Mouse (Mus musculus): ENCODE measurements around the gene Aldh3b1. TPM values are rescaled to one million over a fixed set of nuclear protein-coding genes. Genes with fewer than 3 reads are reported as not detected.

Aldh3b1 gene
- polyA plus RNA-seq, 1 experiment, result 47.1 TPM

GRCm38 (mm10) chr19:3935032-3935895, 5.7 kb upstream of the Aldh3b1 start, which contains the start of gene Unc93b1:
TSS of gene Unc93b1 (plus strand) at chr19:3935186.
- Histone ChIP-seq H3K4me1 (ENCODE audit: control insufficient read depth, insufficient read depth, low read length) (peaks cover 9% of the 10 kb centered on the region), H3K27ac (ENCODE audit: control insufficient read depth, insufficient read depth, low read depth, low read length, poor library complexity) (peak within 1 kb of the TSS; percentile 81), H3K4me3 (replicated peaks; ENCODE audit: control insufficient read depth, low read depth, low read length) (peak within 1 kb of the TSS; percentile 86)
- no peak for TF ChIP-seq CTCF (IDR thresholded peaks at IDR 0.05; ENCODE audit: control insufficient read depth, insufficient read depth, low read length)
- TF ChIP-seq POLR2A (IDR thresholded peaks at IDR 0.05; ENCODE audit: borderline replicate concordance, control insufficient read depth, low read depth, low read length), result peak; percentile 87; the same call in 1 of the 2 replicates
- WGBS, result under 1% methylated on average over 42 of the region's 42 CpGs

GRCm38 (mm10) chr19:3931716-3932115, 2.1 kb upstream of the Aldh3b1 start:
- no peak overlapping the region for H3K4me3 ChIP-seq (replicated peaks; ENCODE audit: control insufficient read depth, low read depth, low read length)
- peaks cover 13% of the 10 kb centered on the region for H3K4me1 ChIP-seq (ENCODE audit: control insufficient read depth, insufficient read depth, low read length)
- TF ChIP-seq POLR2A (IDR thresholded peaks at IDR 0.05; ENCODE audit: borderline replicate concordance, control insufficient read depth, low read depth, low read length) (no peak), CTCF (IDR thresholded peaks at IDR 0.05; ENCODE audit: control insufficient read depth, insufficient read depth, low read length) (no peak)
- peak overlapping the region; percentile 82 for H3K27ac ChIP-seq (ENCODE audit: control insufficient read depth, insufficient read depth, low read depth, low read length, poor library complexity)
- 36% methylated on average over 9 of the region's 9 CpGs for WGBS

- 62% methylated on average over 21 of the region's 21 CpGs for WGBS
- Histone ChIP-seq H3K4me3 (replicated peaks; ENCODE audit: control insufficient read depth, low read depth, low read length) (peak overlapping the region; percentile 18), H3K4me1 (ENCODE audit: control insufficient read depth, insufficient read depth, low read length) (peaks cover 18% of the 10 kb centered on the region), H3K27ac (ENCODE audit: control insufficient read depth, insufficient read depth, low read depth, low read length, poor library complexity) (peak overlapping the region; percentile 82)
- TF ChIP-seq POLR2A (IDR thresholded peaks at IDR 0.05; ENCODE audit: borderline replicate concordance, control insufficient read depth, low read depth, low read length), result peak; percentile 58; the same call in 1 of the 2 replicates
- no peak for TF ChIP-seq CTCF (IDR thresholded peaks at IDR 0.05; ENCODE audit: control insufficient read depth, insufficient read depth, low read length)
Measured at GRCm38 (mm10) chr19:3930262-3931057, 852 bp upstream of the Aldh3b1 start.

GRCm38 (mm10) chr19:3928779-3929178, 829 bp downstream of the Aldh3b1 start:
- Histone ChIP-seq H3K27ac (ENCODE audit: control insufficient read depth, insufficient read depth, low read depth, low read length, poor library complexity) (peak overlapping the region; percentile 82), H3K4me3 (replicated peaks; ENCODE audit: control insufficient read depth, low read depth, low read length) (peak overlapping the region; percentile 66), H3K4me1 (ENCODE audit: control insufficient read depth, insufficient read depth, low read length) (peaks cover 20% of the 10 kb centered on the region)
- TF ChIP-seq CTCF (IDR thresholded peaks at IDR 0.05; ENCODE audit: control insufficient read depth, insufficient read depth, low read length) (no peak), POLR2A (IDR thresholded peaks at IDR 0.05; ENCODE audit: borderline replicate concordance, control insufficient read depth, low read depth, low read length) (no peak)
- WGBS, result 36% methylated on average over 4 of the region's 4 CpGs

GRCm38 (mm10) chr19:3927989-3928388, 1.6 kb downstream of the Aldh3b1 start:
- H3K27ac ChIP-seq (ENCODE audit: control insufficient read depth, insufficient read depth, low read depth, low read length, poor library complexity), result peak overlapping the region; percentile 5
- H3K4me1 ChIP-seq (ENCODE audit: control insufficient read depth, insufficient read depth, low read length), result peaks cover 21% of the 10 kb centered on the region
- peak overlapping the region; percentile 15 for H3K4me3 ChIP-seq (replicated peaks; ENCODE audit: control insufficient read depth, low read depth, low read length)
- no peak for TF ChIP-seq POLR2A (IDR thresholded peaks at IDR 0.05; ENCODE audit: borderline replicate concordance, control insufficient read depth, low read depth, low read length)
- TF ChIP-seq CTCF (IDR thresholded peaks at IDR 0.05; ENCODE audit: control insufficient read depth, insufficient read depth, low read length), result no peak
- WGBS, result 51% methylated on average over 4 of the region's 4 CpGs

- TF ChIP-seq CTCF (IDR thresholded peaks at IDR 0.05; ENCODE audit: control insufficient read depth, insufficient read depth, low read length) (no peak), POLR2A (IDR thresholded peaks at IDR 0.05; ENCODE audit: borderline replicate concordance, control insufficient read depth, low read depth, low read length) (no peak)
- 81% methylated on average over 6 of the region's 6 CpGs for WGBS
- peaks cover 20% of the 10 kb centered on the region for H3K4me1 ChIP-seq (ENCODE audit: control insufficient read depth, insufficient read depth, low read length)
- peak overlapping the region; percentile 2; the same call in 1 of the 2 replicates for H3K27ac ChIP-seq (ENCODE audit: control insufficient read depth, insufficient read depth, low read depth, low read length, poor library complexity)
- H3K4me3 ChIP-seq (replicated peaks; ENCODE audit: control insufficient read depth, low read depth, low read length), result no peak overlapping the region
Measured at GRCm38 (mm10) chr19:3926685-3927084, 2.9 kb downstream of the Aldh3b1 start.

GRCm38 (mm10) chr19:3926279-3926678, 3.3 kb downstream of the Aldh3b1 start:
- 38% methylated on average over 3 of the region's 3 CpGs for WGBS
- no peak overlapping the region for H3K4me3 ChIP-seq (replicated peaks; ENCODE audit: control insufficient read depth, low read depth, low read length)
- TF ChIP-seq CTCF (IDR thresholded peaks at IDR 0.05; ENCODE audit: control insufficient read depth, insufficient read depth, low read length) (peak; percentile 41; the same call in 1 of the 2 replicates), POLR2A (IDR thresholded peaks at IDR 0.05; ENCODE audit: borderline replicate concordance, control insufficient read depth, low read depth, low read length) (no peak)
- peaks cover 20% of the 10 kb centered on the region for H3K4me1 ChIP-seq (ENCODE audit: control insufficient read depth, insufficient read depth, low read length)
- peak overlapping the region; percentile 2; the same call in 1 of the 2 replicates for H3K27ac ChIP-seq (ENCODE audit: control insufficient read depth, insufficient read depth, low read depth, low read length, poor library complexity)

GRCm38 (mm10) chr19:3925859-3926258, 3.7 kb downstream of the Aldh3b1 start:
- no peak overlapping the region for H3K27ac ChIP-seq (ENCODE audit: control insufficient read depth, insufficient read depth, low read depth, low read length, poor library complexity)
- WGBS, result 78% methylated on average over 6 of the region's 6 CpGs
- TF ChIP-seq CTCF (IDR thresholded peaks at IDR 0.05; ENCODE audit: control insufficient read depth, insufficient read depth, low read length) (no peak), POLR2A (IDR thresholded peaks at IDR 0.05; ENCODE audit: borderline replicate concordance, control insufficient read depth, low read depth, low read length) (no peak)
- no peak overlapping the region for H3K4me3 ChIP-seq (replicated peaks; ENCODE audit: control insufficient read depth, low read depth, low read length)
- H3K4me1 ChIP-seq (ENCODE audit: control insufficient read depth, insufficient read depth, low read length), result peaks cover 18% of the 10 kb centered on the region
